Comparison of ENCODE assay signal across 9 mouse cellular contexts in genomic region chr5:120134000-120134399, GRCm38 (mm10). TPM values are rescaled to one million over a fixed set of nuclear protein-coding genes. Genes with fewer than 3 reads are reported as not detected.
DNase-seq lines count a peak whose midpoint lies in the region; ATAC-seq and TF ChIP-seq lines count a peak whose summit lies in the region.
"Had no signal": no experiment of that assay in that cellular context is flagged by ENCODE, and none has a peak within 500 bp of the region (broad histone marks: within the 10 kb centered on the region; RNA-seq: fewer than 3 reads in every experiment).

No protein-coding gene starts in this region.

- H3K27ac ChIP-seq in intestine, embryonic 14.5 days (ENCODE audit: low read depth) = no peak overlapping the region
- no peak overlapping the region for H3K27ac ChIP-seq in intestine, embryonic 16.5 days (ENCODE audit: low read length)
- no peak overlapping the region for H3K27ac ChIP-seq in neural tube, embryonic 11.5 days (ENCODE audit: low read depth, low read length)
- H3K27ac ChIP-seq: embryonic facial prominence, embryonic 15.5 days had no signal

- H3K9me3 ChIP-seq in intestine, embryonic 14.5 days (ENCODE audit: control insufficient read depth, low read length) = no peaks in the 10 kb centered on the region
- H3K9me3 ChIP-seq in intestine, embryonic 16.5 days (ENCODE audit: control insufficient read depth, low read length) = no peaks in the 10 kb centered on the region
- no peaks in the 10 kb centered on the region for H3K9me3 ChIP-seq in neural tube, embryonic 11.5 days (ENCODE audit: control insufficient read depth, low read length)
- H3K9me3 ChIP-seq: embryonic facial prominence, embryonic 15.5 days had no signal

- no peak overlapping the region for H3K4me2 ChIP-seq in intestine, embryonic 14.5 days (ENCODE audit: low read length)
- no peak overlapping the region for H3K4me2 ChIP-seq in intestine, embryonic 16.5 days (ENCODE audit: low read depth, low read length)
- no peak overlapping the region for H3K4me2 ChIP-seq in neural tube, embryonic 11.5 days (ENCODE audit: low read depth)
- H3K4me2 ChIP-seq: embryonic facial prominence, embryonic 15.5 days had no signal

- H3K36me3 ChIP-seq in intestine, embryonic 14.5 days (ENCODE audit: control insufficient read depth, insufficient read depth, low read length) = peaks cover 36% of the 10 kb centered on the region
- peaks cover 10% of the 10 kb centered on the region for H3K36me3 ChIP-seq in intestine, embryonic 16.5 days (ENCODE audit: control insufficient read depth, insufficient read depth, low read length)
- peaks cover 3% of the 10 kb centered on the region for H3K36me3 ChIP-seq in neural tube, embryonic 11.5 days (ENCODE audit: control insufficient read depth, insufficient read depth, low read length)

- intact Hi-C loops in gastrocnemius, postnatal 14 days (cut with DNase I; ENCODE audit: low total_unique reads) = no loop called here
- intact Hi-C loops in left cerebral cortex, postnatal 36 days (cut with DNase I) = no loop called here

- H3K9ac ChIP-seq in intestine, embryonic 14.5 days (ENCODE audit: low read length) = no peak overlapping the region
- no peak overlapping the region for H3K9ac ChIP-seq in intestine, embryonic 16.5 days (ENCODE audit: low read depth, low read length)
- H3K9ac ChIP-seq in neural tube, embryonic 11.5 days (ENCODE audit: low read length) = no peak overlapping the region
- H3K9ac ChIP-seq: embryonic facial prominence, embryonic 15.5 days had no signal

- no peak for ATAC-seq in intestine, embryonic 14.5 days (replicated peaks; ENCODE audit: low FRiP score, low TSS enrichment, low read depth)
- ATAC-seq in intestine, embryonic 16.5 days = no peak
- ATAC-seq in neural tube, embryonic 11.5 days (ENCODE audit: insufficient read depth, low FRiP score, low TSS enrichment) = no peak

- no peak overlapping the region for H3K4me3 ChIP-seq in intestine, embryonic 14.5 days (ENCODE audit: low read depth, low read length)
- H3K4me3 ChIP-seq in intestine, embryonic 16.5 days (ENCODE audit: low read length) = no peak overlapping the region
- no peak overlapping the region for H3K4me3 ChIP-seq in neural tube, embryonic 11.5 days (ENCODE audit: low read depth, low read length)
- H3K4me3 ChIP-seq: embryonic facial prominence, embryonic 15.5 days had no signal

- peak; percentile 80 for DNase-seq in intestine, embryonic 14.5 days (ENCODE audit: low spot score)
- DNase-seq in ES-CJ7 (ENCODE audit: low read depth, low spot score) = peak; percentile 68
- peak; percentile 43 for DNase-seq in brain, embryonic 14.5 days (ENCODE audit: low read depth)
- peak; percentile 42 for DNase-seq in gastrocnemius, postnatal 14 days
- DNase-seq in left cerebral cortex, postnatal 36 days (ENCODE audit: low spot score in 2 of 2) = peak; percentile 35 to 44
- peak; percentile 64 for DNase-seq in neural tube, embryonic 11.5 days (ENCODE audit: low spot score)
- DNase-seq in thymus, postnatal 25 days = peak; percentile 75

- no peak for TF ChIP-seq POLR2A in brain, embryonic 14.5 days (IDR thresholded peaks at IDR 0.05; ENCODE audit: borderline replicate concordance, extremely low read depth, insufficient read depth, insufficient read length, poor library complexity, severe bottlenecking)

- 40% methylated on average over 6 of the region's 6 CpGs for WGBS in intestine, embryonic 14.5 days
- 41% methylated on average over 6 of the region's 6 CpGs for WGBS in intestine, embryonic 16.5 days
- WGBS in neural tube, embryonic 11.5 days = 40% methylated on average over 6 of the region's 6 CpGs

- no peaks in the 10 kb centered on the region for H3K4me1 ChIP-seq in intestine, embryonic 14.5 days (replicated peaks; ENCODE audit: control insufficient read depth, insufficient read depth, low read length)
- H3K4me1 ChIP-seq in intestine, embryonic 16.5 days (ENCODE audit: control insufficient read depth, insufficient read depth, low read length) = no peaks in the 10 kb centered on the region
- H3K4me1 ChIP-seq in neural tube, embryonic 11.5 days (ENCODE audit: control insufficient read depth, insufficient read depth, low read length) = no peaks in the 10 kb centered on the region
- H3K4me1 ChIP-seq: embryonic facial prominence, embryonic 15.5 days had no signal

- no peaks in the 10 kb centered on the region for H3K27me3 ChIP-seq in intestine, embryonic 14.5 days (replicated peaks; ENCODE audit: control insufficient read depth, insufficient read depth, low read length)
- no peaks in the 10 kb centered on the region for H3K27me3 ChIP-seq in intestine, embryonic 16.5 days (replicated peaks; ENCODE audit: control insufficient read depth, insufficient read depth, low read length)
- no peaks in the 10 kb centered on the region for H3K27me3 ChIP-seq in neural tube, embryonic 11.5 days (ENCODE audit: control insufficient read depth, insufficient read depth, low read length)
- H3K27me3 ChIP-seq: embryonic facial prominence, embryonic 15.5 days had no signal

- TF ChIP-seq CTCF in brain, embryonic 14.5 days (IDR thresholded peaks at IDR 0.05; ENCODE audit: borderline replicate concordance, extremely low read depth, insufficient read depth, insufficient read length) = peak; percentile 93

RNA-seq across cellular contexts. Expression of gene Rbm19, which starts 17.7 kb away (rescaled TPM):
- polyA plus RNA-seq in intestine, embryonic 14.5 days (2014; fragmentation: Nextera tagmentation; extraction: Ambion mirVana) = 22.0 and 29.2 TPM in 2 replicates
- polyA plus RNA-seq in intestine, embryonic 16.5 days (2015; fragmentation: Nextera tagmentation; extraction: Ambion mirVana) = 21.6 and 23.5 TPM in 2 replicates
- 12.6 and 15.7 TPM in 2 replicates for polyA plus RNA-seq in brain, embryonic 14.5 days (2012; rRNA removed)
- total RNA-seq in gastrocnemius, postnatal 14 days (2021) = 10 to 100 TPM; 14.4 to 18.6 TPM
- total RNA-seq in left cerebral cortex, postnatal 36 days (2021) = 10 to 100 TPM; 16.5 to 17.0 TPM
- polyA plus RNA-seq in neural tube, embryonic 11.5 days (2014; fragmentation: Nextera tagmentation; extraction: Ambion mirVana) = 22.2 and 24.4 TPM in 2 replicates
